Mouse (Mus musculus) hindbrain, embryonic 10.5 days (tissue): ENCODE results near the gene Tnrc6a. TPM values are rescaled to one million over a fixed set of nuclear protein-coding genes. Genes with fewer than 3 reads are reported as not detected.

Experiments used
- DNase-seq: peaks from one replicate; pipeline ENCODE4 v3.0.0-alpha.2; 2017; ENCODE audit warnings: low spot score
- H3K27ac ChIP-seq: fragments of 300-500 bp; sonication (generic); 2 replicates; pipeline ENCODE4 v1.5.1; 2016; ENCODE audit warnings: mild to moderate bottlenecking, moderate library complexity
- H3K27me3 ChIP-seq: fragments of 300-500 bp; sonication (generic); 2 replicates; pipeline ENCODE4 v1.6.1; 2016; ENCODE audit warnings: mild to moderate bottlenecking; ENCODE audit not compliant: poor library complexity, insufficient read depth, severe bottlenecking
- H3K36me3 ChIP-seq: fragments of 300-500 bp; sonication (generic); 2 replicates; pipeline ENCODE4 v1.6.1; 2016; ENCODE audit warnings: mild to moderate bottlenecking, moderate library complexity
- H3K4me1 ChIP-seq: fragments of 300-500 bp; sonication (generic); replicated peaks from 2 replicates; pipeline ENCODE4 v1.6.1; 2016; ENCODE audit warnings: mild to moderate bottlenecking
- H3K4me3 ChIP-seq: fragments of 300-500 bp; sonication (generic); 2 replicates; pipeline ENCODE4 v1.5.1; 2016; ENCODE audit warnings: mild to moderate bottlenecking, moderate library complexity
- H3K9me3 ChIP-seq: fragments of 300-500 bp; sonication (generic); 2 replicates; pipeline ENCODE4 v1.6.1; 2016; ENCODE audit warnings: mild to moderate bottlenecking, moderate library complexity
- WGBS: fragments of 180-500 bp; shearing (Covaris S2); methylation state at CpG from one replicate; pipeline ENCODE4 v1.1.7; 2016; 5-methylcytosine and 5-hydroxymethylcytosine counted together
- polyA plus RNA-seq: library from polyadenylated mRNA; unstranded; fragments of >200 nt; fragmentation: Nextera tagmentation; extraction: Ambion mirVana; gene quantifications from 2 replicates; pipeline ENCODE4 v1.2.1, GENCODE M21; 2016

Gene Tnrc6a
- polyA plus RNA-seq, 1 experiment from 2014 or later, result 51.5 TPM

DNA sequence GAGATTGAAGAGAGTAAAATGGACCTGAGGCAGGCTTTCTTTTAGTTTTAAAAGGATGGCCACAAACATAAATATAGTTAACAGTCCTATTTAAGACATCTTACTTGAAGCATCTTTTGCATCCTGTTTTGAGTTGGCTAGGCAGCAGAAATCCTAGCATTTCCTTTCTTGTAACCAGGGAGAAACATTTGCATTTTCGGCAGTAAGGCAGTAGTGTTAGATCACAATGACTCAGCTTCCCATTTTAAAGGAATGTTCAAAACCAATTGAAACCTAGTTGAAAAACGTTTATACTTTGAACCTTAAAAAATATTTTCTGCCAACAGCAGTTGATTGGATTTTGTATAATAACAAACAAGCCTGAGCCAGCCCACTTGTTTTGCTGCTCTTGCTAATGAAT lies 6.5 kb downstream of the Tnrc6a start:
- H3K4me3 ChIP-seq, result no peak overlapping the region
- no peaks in the 10 kb centered on the region for H3K27me3 ChIP-seq
- H3K36me3 ChIP-seq, result peaks cover 42% of the 10 kb centered on the region
- H3K27ac ChIP-seq, result no peak overlapping the region
- no peak for DNase-seq
- peaks cover 30% of the 10 kb centered on the region for H3K4me1 ChIP-seq
- H3K9me3 ChIP-seq, result no peaks in the 10 kb centered on the region
- WGBS, result 54% methylated on average over 2 of the region's 2 CpGs

DNA sequence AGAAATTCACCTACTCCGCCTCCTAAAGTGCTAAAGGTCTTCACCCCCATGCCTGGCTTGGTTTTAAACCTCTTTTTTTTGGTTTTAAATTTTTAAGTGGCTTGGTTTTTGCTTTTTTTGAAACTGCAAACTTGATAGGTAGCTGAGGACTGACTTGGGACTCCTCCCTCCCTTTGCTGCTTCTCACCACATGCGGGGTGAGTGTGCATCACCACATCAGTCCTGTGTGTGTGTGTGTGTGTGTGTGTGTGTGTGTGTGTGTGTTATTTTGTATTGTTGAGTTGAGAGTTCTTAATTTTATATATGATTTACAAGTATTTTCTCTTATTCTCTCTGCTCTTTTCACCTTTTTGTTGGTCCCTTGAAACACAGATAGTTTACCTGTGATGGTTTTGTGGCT lies 8.7 kb downstream of the Tnrc6a start:
- no peak overlapping the region for H3K4me3 ChIP-seq
- WGBS, result 83% methylated on average over 2 of the region's 2 CpGs
- DNase-seq, result no peak
- no peak overlapping the region for H3K27ac ChIP-seq
- peaks cover 24% of the 10 kb centered on the region; the same call in 1 of the 2 replicates for H3K4me1 ChIP-seq
- H3K9me3 ChIP-seq, result no peaks in the 10 kb centered on the region
- peaks cover 49% of the 10 kb centered on the region for H3K36me3 ChIP-seq
- H3K27me3 ChIP-seq, result no peaks in the 10 kb centered on the region

DNA sequence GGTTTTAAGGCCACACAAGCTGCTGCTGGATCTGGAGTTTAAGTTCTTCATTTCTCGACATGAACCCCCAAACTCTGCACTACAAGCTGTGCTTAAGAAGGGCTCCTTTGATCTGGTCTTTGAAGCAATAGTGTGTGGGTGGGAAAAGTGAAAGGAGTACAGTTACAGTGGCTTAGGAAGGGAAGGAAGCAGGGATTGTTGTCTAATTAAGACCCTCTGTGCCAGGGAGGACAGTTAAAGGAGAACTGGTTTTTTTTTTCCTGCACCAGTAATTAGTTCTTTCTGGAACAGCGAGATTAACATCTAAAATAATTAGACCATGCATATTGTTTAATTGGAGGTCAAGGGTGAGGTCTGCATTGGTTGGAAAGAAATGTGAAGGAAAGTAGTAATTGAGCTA lies 11.2 kb downstream of the Tnrc6a start:
- H3K36me3 ChIP-seq, result peaks cover 60% of the 10 kb centered on the region
- 64% methylated on average over 2 of the region's 2 CpGs for WGBS

DNA sequence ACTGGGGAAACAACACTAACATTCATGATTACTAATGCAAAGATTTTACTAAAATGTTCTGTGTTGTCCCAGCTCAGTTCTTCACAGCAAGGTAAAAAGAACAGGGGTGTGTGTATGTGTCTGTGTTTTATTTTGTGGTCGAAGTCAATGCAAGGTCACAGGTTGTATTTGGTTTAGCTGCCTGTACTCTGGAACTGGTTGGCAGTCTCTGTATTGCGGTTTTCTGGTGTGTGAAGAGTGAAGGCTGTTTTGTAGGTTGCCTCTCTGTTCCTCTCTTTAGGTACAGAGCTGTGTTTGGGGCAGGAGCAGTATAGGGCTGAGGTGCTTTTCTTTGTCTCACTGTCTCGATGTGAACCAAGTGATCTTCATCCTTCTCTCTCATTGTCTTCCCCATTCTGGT lies 12.0 kb downstream of the Tnrc6a start:
- DNase-seq, result no peak
- 75% methylated on average over 3 of the region's 3 CpGs for WGBS
- no peaks in the 10 kb centered on the region for H3K9me3 ChIP-seq

More for the DNA sequence above, 11.2 kb downstream of the Tnrc6a start:
- Histone ChIP-seq H3K9me3 (no peaks in the 10 kb centered on the region), H3K4me3 (no peak overlapping the region), H3K27ac (no peak overlapping the region), H3K27me3 (no peaks in the 10 kb centered on the region), H3K4me1 (peaks cover 24% of the 10 kb centered on the region; the same call in 1 of the 2 replicates)
- DNase-seq, result no peak

DNA sequence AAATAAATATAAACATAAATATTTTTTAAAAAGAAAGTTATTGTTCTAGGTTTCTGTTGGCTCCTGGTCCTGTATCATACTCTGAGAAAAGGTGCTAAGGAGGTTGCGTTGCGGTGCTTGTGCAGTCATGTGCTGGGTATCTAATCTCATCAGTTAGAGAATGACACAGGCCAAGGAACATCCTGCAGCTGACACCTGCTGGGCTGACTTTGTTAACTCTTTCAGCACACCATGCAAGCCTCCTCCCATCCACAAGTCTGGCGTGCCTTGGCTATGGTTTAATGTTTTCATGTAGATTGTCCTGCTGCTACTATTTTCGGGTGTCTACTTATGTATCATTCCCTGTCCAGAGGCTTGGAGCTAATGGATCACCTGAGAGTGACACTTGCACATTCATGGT lies 14.3 kb downstream of the Tnrc6a start:
- no peak for DNase-seq
- H3K4me3 ChIP-seq, result no peak overlapping the region
- H3K36me3 ChIP-seq, result peaks cover 56% of the 10 kb centered on the region
- 91% methylated on average over 4 of the region's 4 CpGs for WGBS
- H3K9me3 ChIP-seq, result no peaks in the 10 kb centered on the region
- no peaks in the 10 kb centered on the region for H3K27me3 ChIP-seq
- peaks cover 13% of the 10 kb centered on the region; the same call in 1 of the 2 replicates for H3K4me1 ChIP-seq
- H3K27ac ChIP-seq, result no peak overlapping the region

More for the DNA sequence above, 12.0 kb downstream of the Tnrc6a start:
- Histone ChIP-seq H3K4me1 (peaks cover 20% of the 10 kb centered on the region; the same call in 1 of the 2 replicates), H3K4me3 (no peak overlapping the region), H3K27me3 (no peaks in the 10 kb centered on the region), H3K36me3 (peaks cover 60% of the 10 kb centered on the region), H3K27ac (no peak overlapping the region)

DNA sequence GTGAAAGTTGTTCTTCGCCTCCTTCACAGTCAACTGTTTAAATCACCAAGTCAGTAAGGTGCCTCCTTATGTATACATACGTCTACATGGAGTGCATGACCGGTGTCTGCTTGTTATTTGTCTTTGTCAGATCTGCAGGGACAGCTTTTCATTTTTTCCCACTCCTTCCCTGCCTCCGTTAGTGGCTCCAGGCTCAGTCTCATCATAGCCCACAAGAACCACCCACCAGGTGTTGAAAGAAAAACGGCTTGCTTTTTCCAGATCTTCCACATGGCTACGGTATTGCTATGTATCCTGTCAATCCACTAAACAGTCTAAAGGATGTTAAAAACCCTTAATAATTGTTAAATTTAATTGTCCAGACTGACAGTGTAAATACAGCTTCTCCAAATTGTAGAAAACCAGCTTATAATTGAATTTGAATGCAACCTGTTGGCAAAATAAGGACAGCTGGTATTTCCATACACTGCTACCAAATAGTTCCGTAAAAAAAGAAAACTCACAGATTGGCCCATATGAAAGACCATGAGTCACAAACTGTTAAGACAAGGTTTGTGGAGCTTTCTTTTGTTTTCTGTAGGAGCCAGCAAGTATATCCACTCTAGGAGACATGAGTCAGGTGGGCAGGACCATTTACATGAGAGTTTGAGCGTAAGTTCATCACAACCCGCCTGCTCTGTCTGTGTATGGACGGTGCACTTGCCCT lies 22.6 kb downstream of the Tnrc6a start:
- WGBS, result 93% methylated on average over 10 of the region's 10 CpGs
- Histone ChIP-seq H3K4me1 (no peaks in the 10 kb centered on the region), H3K9me3 (no peaks in the 10 kb centered on the region), H3K27me3 (no peaks in the 10 kb centered on the region), H3K36me3 (peaks cover 59% of the 10 kb centered on the region), H3K4me3 (no peak overlapping the region), H3K27ac (no peak overlapping the region)
- no peak for DNase-seq

DNA sequence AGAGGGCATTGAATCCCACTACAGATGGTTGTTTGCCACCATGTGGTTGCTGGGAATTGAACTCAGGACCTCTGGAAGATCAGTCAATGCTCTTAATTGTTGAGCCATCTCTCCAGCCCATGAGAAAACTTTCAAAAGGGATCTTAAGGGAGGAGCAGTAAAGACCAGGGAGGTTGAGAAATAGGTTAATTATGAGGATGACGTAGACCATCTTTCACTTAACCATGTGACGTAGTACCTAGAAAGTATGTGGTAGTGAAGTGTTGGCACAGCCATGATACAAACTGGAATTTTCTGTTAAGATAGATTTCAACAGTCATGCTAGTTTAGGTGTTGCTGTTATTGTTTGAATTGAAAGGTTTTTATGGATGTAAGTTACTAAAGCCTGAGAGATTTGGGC lies 24.1 kb downstream of the Tnrc6a start:
- no peak for DNase-seq
- Histone ChIP-seq H3K4me1 (no peaks in the 10 kb centered on the region), H3K9me3 (no peaks in the 10 kb centered on the region), H3K27ac (no peak overlapping the region), H3K27me3 (no peaks in the 10 kb centered on the region), H3K36me3 (peaks cover 60% of the 10 kb centered on the region), H3K4me3 (no peak overlapping the region)
- WGBS, result 94% methylated on average over 2 of the region's 2 CpGs

DNA sequence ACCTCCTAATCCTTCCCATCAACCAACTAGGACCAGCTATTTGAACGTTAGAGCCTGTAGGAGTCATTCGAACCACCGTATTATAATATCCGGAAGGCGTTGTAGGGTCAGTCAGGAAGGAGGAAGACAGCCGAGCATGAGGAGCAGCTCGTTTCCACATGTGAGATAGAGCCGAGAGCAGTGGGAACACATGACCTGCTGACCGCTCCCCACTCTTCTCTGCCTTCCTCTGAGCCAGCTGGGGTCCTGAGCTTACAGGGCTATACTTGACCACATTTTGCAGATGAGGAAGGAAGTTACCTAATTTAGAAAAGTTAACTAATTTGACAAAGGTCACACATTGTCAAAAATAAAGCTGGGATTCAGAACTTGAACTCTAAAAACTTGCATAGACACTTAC lies 25.2 kb downstream of the Tnrc6a start:
- Histone ChIP-seq H3K27ac (no peak overlapping the region), H3K9me3 (no peaks in the 10 kb centered on the region), H3K27me3 (no peaks in the 10 kb centered on the region), H3K4me3 (no peak overlapping the region), H3K36me3 (peaks cover 64% of the 10 kb centered on the region), H3K4me1 (no peaks in the 10 kb centered on the region)
- WGBS, result 88% methylated on average over 9 of the region's 9 CpGs
- DNase-seq, result no peak

DNA sequence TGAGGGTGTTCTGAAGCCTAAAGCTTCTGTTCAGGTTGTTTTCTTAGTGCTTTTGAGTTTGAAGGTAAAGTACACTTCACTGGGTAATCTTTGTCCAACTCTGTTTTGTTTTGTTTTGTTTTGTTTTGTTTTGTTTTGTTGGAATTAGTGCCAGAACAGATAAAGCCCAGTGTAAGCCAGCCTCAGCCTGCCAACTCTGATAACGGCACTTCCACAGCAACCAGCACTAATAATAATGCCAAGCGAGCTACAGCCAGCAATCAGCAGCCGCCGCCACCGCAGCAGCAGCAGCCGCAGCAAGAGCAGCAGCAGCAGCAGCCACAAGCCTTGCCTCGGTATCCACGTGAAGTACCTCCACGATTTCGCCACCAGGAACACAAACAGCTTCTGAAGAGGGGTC lies 38.7 kb downstream of the Tnrc6a start:
- no peak overlapping the region for H3K4me3 ChIP-seq
- 95% methylated on average over 10 of the region's 10 CpGs for WGBS
- no peaks in the 10 kb centered on the region for H3K27me3 ChIP-seq
- H3K36me3 ChIP-seq, result peaks cover 83% of the 10 kb centered on the region
- no peaks in the 10 kb centered on the region for H3K4me1 ChIP-seq
- H3K27ac ChIP-seq, result no peak overlapping the region
- DNase-seq, result no peak
- no peaks in the 10 kb centered on the region for H3K9me3 ChIP-seq

DNA sequence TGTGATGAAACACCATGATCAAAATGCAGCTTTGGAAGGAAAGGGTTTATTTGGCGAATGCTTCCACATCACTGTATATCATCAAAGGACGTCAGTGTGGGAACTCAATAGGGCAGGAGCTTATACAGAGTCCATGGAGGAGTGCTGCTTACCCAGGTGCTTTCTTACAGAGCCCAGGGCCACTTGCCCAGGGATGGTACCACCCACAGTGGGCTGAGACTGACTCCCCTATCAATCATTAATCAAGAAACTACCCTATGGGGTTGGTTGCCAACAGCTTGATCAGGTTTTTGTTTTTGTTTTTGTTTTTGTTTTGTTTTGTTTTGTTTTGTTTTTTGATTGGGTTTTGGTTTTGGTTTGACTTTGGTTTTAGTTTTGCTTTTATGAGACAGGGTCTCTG lies 43.8 kb downstream of the Tnrc6a start:
- Histone ChIP-seq H3K4me3 (no peak overlapping the region), H3K4me1 (no peaks in the 10 kb centered on the region), H3K27ac (no peak overlapping the region), H3K9me3 (no peaks in the 10 kb centered on the region), H3K27me3 (no peaks in the 10 kb centered on the region), H3K36me3 (peaks cover 100% of the 10 kb centered on the region)
- 90% methylated on average over 2 of the region's 2 CpGs for WGBS
- no peak for DNase-seq

DNA sequence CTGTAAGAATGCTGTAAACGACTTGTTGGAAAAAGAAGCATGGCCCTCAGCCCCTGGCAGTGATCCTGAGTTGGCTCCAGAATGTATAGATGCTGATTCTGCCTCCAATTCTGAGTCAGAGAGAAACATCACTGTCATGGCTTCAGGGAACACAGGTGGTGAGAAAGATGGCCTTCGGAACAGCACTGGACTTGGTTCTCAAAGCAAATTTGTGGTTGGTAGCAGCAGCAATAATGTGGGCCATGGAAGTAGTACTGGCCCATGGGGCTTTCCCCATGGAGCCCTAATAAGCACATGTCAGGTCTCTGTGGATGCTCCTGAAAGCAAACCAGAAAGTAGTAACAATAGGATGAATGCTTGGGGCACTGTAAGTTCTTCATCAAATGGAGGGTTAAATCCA lies 45.9 kb downstream of the Tnrc6a start:
- WGBS, result 93% methylated on average over 2 of the region's 2 CpGs
- no peaks in the 10 kb centered on the region for H3K27me3 ChIP-seq
- H3K9me3 ChIP-seq, result no peaks in the 10 kb centered on the region
- no peak overlapping the region for H3K27ac ChIP-seq
- DNase-seq, result no peak
- H3K4me3 ChIP-seq, result no peak overlapping the region
- peaks cover 100% of the 10 kb centered on the region for H3K36me3 ChIP-seq
- H3K4me1 ChIP-seq, result no peaks in the 10 kb centered on the region

DNA sequence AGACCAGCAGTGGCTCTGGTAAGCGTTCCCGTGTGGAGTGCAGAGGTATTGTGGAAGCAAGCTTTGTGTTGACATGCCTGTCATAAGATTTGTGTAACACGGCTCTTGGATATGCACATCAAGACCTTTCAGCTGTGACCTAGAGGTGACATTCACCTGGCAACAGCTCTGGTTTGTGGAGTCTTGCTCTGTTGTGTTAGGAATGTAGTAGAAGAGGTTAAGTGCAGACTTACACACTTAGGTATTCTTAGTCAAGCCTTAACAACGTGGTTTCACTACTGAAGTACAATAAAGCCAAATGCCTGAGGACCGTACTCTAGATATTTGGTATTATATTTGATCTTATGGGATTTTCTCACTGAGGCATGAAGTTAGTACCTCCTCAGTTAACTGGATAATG lies 48.4 kb downstream of the Tnrc6a start:
- Histone ChIP-seq H3K27ac (no peak overlapping the region), H3K4me1 (no peaks in the 10 kb centered on the region), H3K4me3 (no peak overlapping the region), H3K27me3 (no peaks in the 10 kb centered on the region), H3K9me3 (no peaks in the 10 kb centered on the region), H3K36me3 (peaks cover 100% of the 10 kb centered on the region)
- no peak for DNase-seq
- 93% methylated on average over 5 of the region's 5 CpGs for WGBS

DNA sequence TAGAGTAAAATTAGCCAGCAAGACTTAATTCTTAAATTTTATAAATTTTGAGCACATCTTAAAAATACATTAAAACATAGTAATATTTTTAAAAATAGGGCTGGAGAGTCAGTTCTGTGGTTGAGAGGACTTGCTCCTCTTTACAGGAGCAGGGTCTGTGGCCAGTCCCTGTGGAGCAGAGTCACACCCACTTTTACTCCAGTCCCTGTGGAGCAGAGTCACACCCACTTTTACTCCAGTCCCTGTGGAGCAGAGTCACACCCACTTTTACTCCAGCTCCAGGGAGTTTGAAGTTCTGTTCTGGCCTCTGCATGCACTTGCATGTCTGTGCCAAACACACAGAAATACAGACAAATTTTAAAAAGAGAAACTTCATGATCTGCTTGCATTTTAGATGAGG lies 53.5 kb downstream of the Tnrc6a start:
- DNase-seq, result no peak
- Histone ChIP-seq H3K27ac (no peak overlapping the region), H3K36me3 (peaks cover 100% of the 10 kb centered on the region), H3K27me3 (no peaks in the 10 kb centered on the region), H3K4me3 (no peak overlapping the region), H3K9me3 (no peaks in the 10 kb centered on the region), H3K4me1 (no peaks in the 10 kb centered on the region)
